Mouse (Mus musculus): ENCODE measurements around the gene Rnls.

GRCm38 (mm10) chr19:33368808-33369207 is 23.3 kb downstream of the Rnls start:
- TF ChIP-seq EP300 (IDR thresholded peaks at IDR 0.05; ENCODE audit: low read depth) (no peak), CTCF (IDR thresholded peaks at IDR 0.05; ENCODE audit: low read depth) (no peak)
